Mouse (Mus musculus) granulocyte monocyte progenitor cell, adult 5-6 weeks (primary cell): ENCODE measurements around the gene Nkx6-1. TPM values are rescaled to one million over a fixed set of nuclear protein-coding genes. Genes with fewer than 3 reads are reported as not detected.

Experiments
- ATAC-seq: replicated peaks from 2 replicates; pipeline ENCODE4 v1.8.0; 2016; ENCODE audit warnings: mild to moderate bottlenecking, moderate TSS enrichment, inconsistent platforms; ENCODE audit not compliant: poor library complexity, severe bottlenecking
- total RNA-seq, 2 experiments: library from RNA; stranded (forward) in 1 of 2; stranded (reverse) in 1 of 2; fragments of 200-712, 200-1000 nt in 1 of 2; fragments of >200 nt in 1 of 2; fragmentation: Nextera tagmentation in 1 of 2; gene quantifications; 2 replicates each; pipeline ENCODE4 v1.2.3; 2014 to 2017

The Nkx6-1 gene
- total RNA-seq, 2 experiments from 2014 or later, result not detected

DNA sequence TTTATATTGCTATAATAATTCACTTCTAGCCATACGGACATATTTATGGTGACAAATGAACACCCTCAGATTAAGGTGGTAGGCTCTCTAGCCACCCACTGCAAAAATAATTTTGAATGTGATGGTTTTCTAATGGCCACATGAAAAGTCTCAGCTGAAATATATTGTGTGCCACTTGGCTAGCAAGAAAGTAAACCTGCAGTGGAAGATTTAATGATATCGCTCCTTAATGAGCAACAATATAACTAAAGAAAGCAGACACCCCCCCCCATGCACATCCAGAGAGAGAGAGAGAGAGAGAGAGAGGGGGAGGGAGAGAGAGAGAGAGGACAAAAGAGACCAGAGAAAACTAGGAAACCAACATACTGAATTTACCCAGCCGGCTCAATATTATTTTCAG, 4.1 kb downstream of the Nkx6-1 start:
- ATAC-seq, result no peak

DNA sequence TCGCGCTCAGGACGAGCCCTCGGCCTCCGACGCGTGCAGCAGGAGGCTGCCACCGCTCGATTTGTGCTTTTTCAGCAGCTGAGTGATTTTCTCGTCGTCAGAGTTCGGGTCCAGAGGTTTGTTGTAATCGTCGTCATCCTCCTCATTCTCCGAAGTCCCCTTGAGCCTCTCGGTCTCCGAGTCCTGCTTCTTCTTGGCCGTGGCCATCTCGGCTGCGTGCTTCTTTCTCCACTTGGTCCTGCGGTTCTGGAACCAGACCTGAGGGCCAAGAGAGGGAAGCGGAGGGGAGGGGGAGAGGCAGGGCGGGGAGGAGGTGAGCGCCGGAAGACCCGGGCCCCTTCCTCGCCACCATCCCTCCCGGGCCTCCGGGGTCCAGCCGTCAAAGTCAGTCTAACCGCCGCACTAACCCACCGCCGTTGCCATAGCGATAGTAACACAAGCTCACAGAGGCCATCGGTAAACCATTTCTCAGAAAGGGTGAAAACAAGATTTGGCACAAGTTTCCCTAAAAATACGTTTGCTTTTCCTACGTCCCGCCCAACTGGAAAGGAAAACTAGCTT, 5.3 kb downstream of the Nkx6-1 start:
- no peak for ATAC-seq

GRCm38 (mm10) chr5:101658984-101659290, 5.9 kb downstream of the Nkx6-1 start:
- ATAC-seq, result no peak

- ATAC-seq, result no peak
Observed at GRCm38 (mm10) chr5:101658188-101658983, 6.4 kb downstream of the Nkx6-1 start.

GRCm38 (mm10) chr5:101657698-101658097, 7.1 kb downstream of the Nkx6-1 start:
- ATAC-seq, result no peak

GRCm38 (mm10) chr5:101656107-101656506, 8.7 kb downstream of the Nkx6-1 start:
- no peak for ATAC-seq

- no peak for ATAC-seq
Observed at GRCm38 (mm10) chr5:101655418-101655817, 9.4 kb downstream of the Nkx6-1 start.

- ATAC-seq, result peak; percentile 79
Observed at GRCm38 (mm10) chr5:101647726-101648686, 16.8 kb downstream of the Nkx6-1 start.

GRCm38 (mm10) chr5:101646961-101647575, 17.7 kb downstream of the Nkx6-1 start:
- ATAC-seq, result no peak

DNA sequence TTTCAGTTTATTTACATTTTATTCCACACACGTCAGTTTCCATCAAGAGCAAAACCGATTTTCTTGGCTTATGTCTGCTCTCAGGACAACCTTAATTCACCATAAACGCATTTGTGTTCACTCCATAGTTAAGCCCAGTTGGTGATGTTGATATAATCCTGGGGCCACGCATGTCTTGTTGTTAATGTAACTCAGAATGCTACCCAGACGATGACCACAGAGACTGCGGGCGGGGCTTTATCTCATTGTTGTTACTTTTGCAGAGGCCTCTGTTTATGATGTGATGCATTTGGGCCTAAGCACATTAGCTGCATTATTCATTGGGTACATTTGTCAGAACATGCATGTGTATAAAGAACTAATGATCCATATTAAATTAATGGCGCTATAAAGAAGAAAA, 19.7 kb downstream of the Nkx6-1 start:
- ATAC-seq, result no peak

GRCm38 (mm10) chr5:101638101-101638500, 26.7 kb downstream of the Nkx6-1 start:
- ATAC-seq, result no peak

Other genes starting within 250 kb of the Nkx6-1 start
- gene Cds1, start 100.1 kb upstream of the Nkx6-1 start, total RNA-seq (2014; fragmentation: Nextera tagmentation), result 7.9 and 13.3 TPM in 2 replicates
- 5.8 and 8.8 TPM in 2 replicates for gene Cds1, start 100.1 kb upstream of the Nkx6-1 start, total RNA-seq (2017)